Mouse (Mus musculus): ENCODE data around the gene Tmem120a.

DNA sequence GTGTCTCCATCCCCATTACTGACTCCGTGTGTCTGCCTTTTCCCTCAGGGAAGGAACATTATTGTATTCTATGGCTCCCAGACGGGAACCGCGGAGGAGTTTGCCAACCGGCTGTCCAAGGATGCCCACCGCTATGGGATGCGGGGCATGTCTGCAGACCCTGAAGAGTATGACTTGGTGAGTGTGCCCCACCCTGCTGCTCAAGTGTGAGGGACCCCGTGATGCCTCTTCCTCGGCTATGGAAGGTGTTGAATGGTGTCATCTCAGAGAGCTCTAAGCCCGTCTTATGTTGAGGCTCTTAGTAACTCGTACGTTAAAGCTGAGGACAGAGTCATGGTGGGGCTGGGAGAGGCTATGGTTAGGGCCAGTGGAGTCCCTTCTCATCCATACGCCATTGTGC is 14.9 kb downstream of the Tmem120a start:
- TF ChIP-seq CTCF (IDR thresholded peaks at IDR 0.05; ENCODE audit: low read depth) (no peak), EP300 (optimal IDR thresholded peaks at IDR 0.05) (no peak)
